Mouse (Mus musculus): ENCODE measurements around the gene Lgr4. TPM values are rescaled to one million over a fixed set of nuclear protein-coding genes. Genes with fewer than 3 reads are reported as not detected.
A peak's percentile ranks its signal among the peaks of the same experiment; 100 is the strongest.

Gene Lgr4
- total and polyA plus RNA-seq, 3 experiments, result 4.3 to 4.5 TPM; not detected in 1

DNA sequence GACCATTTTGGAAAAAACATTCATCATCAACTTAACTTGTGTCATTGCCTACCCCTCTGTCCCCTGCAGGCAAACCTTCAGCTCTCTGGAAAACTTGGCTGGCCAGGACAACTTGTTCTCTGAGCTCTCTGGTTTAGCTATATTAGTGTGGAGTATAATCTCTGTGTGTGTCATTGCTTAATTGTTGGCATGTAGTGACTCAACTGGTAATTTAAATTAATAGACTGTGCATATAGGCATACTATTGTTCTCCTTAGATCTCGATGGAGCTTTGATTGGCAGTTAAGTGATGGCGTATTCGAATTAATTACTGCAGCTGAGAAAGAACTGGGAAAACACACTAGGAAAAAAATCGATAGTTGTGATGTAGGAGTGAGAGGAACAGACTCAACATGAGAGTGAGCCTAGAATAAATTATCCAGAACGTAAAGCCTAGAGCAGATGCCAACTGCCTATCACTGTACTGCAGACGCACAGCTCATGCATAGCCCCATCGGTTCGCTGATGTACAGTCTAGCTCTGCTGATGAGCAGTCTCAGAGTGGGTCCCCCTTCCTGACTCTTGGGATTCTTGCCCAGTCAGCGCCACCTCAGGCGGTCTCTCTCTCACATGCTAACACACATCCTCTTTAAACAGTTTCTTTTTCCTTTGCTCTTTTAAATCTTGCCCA is 35.7 kb downstream of the Lgr4 start:
- H3K4me1 ChIP-seq (ENCODE audit: control insufficient read depth in 1 of 2, insufficient read depth in 2 of 2, low read length in 2 of 2), result peaks cover 0 to 4% of the 10 kb centered on the region in 2 experiments; a peak in 1 of 4 replicates
- H3K9me3 ChIP-seq (replicated peaks; ENCODE audit: insufficient read depth, low read length), result no peaks in the 10 kb centered on the region
- H3K36me3 ChIP-seq (ENCODE audit: control insufficient read depth in 1 of 2, insufficient read depth in 2 of 2, low read length in 2 of 2), result 0 out of 4 replicates have a peak, but pooled peaks cover 0 to 3% of the 10 kb centered on the region in 2 experiments
- H3K27ac ChIP-seq (ENCODE audit: control insufficient read depth, low read depth, low read length), result no peak overlapping the region
- no peak for DNase-seq (ENCODE audit: low read depth, low spot score)
- TF ChIP-seq POLR2A (IDR thresholded peaks at IDR 0.05; ENCODE audit: control insufficient read depth in 1 of 2, insufficient read depth in 1 of 2, low read depth in 1 of 2, low read length in 2 of 2, poor library complexity in 1 of 2), result no peak
- no peak for TF ChIP-seq RAD21 (IDR thresholded peaks at IDR 0.05; ENCODE audit: low read depth, low read length)
- TF ChIP-seq USF1 (IDR thresholded peaks at IDR 0.05; ENCODE audit: low read depth, low read length), result no peak
- TF ChIP-seq ETS1 (IDR thresholded peaks at IDR 0.05; ENCODE audit: low read depth, low read length), result no peak
- H3K4me3 ChIP-seq (ENCODE audit: control insufficient read depth in 1 of 2, insufficient read depth in 1 of 2, low read depth in 2 of 2, low read length in 2 of 2), result no peak overlapping the region
- no peak overlapping the region for H3K9ac ChIP-seq (ENCODE audit: control insufficient read depth, low read depth, low read length, poor library complexity, severe bottlenecking)
- no peaks in the 10 kb centered on the region for H3K79me2 ChIP-seq (ENCODE audit: control insufficient read depth, insufficient read depth, low read length, poor library complexity)
- H3K27me3 ChIP-seq (ENCODE audit: control insufficient read depth in 1 of 2, insufficient read depth in 2 of 2, low read length in 2 of 2), result no peaks in the 10 kb centered on the region

DNA sequence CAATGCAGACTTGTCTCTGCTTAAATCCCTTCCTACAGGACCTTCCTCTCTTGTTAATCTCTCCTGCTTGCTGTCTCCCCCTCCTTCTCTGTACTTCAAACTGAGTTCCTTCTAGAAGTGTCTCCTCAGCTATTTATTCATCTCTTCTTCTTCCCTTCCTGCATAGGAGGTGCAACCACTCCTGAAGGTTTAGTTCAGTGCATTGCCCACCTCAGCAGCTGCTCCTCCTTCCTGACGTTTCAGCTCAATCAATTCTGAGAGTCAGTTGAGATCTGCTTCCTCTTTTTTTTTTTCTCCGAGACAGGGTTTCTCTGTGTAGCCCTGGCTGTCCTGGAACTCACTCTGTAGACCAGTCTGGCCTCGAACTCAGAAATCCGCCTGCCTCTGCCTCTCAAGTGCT is 36.4 kb downstream of the Lgr4 start:
- Histone ChIP-seq H3K27ac (ENCODE audit: control insufficient read depth, low read depth, low read length) (no peak overlapping the region), H3K9ac (ENCODE audit: control insufficient read depth, low read depth, low read length, poor library complexity, severe bottlenecking) (no peak overlapping the region), H3K4me1 (ENCODE audit: control insufficient read depth in 1 of 2, insufficient read depth in 2 of 2, low read length in 2 of 2) (peaks cover 0 to 4% of the 10 kb centered on the region in 2 experiments; a peak in 1 of 4 replicates), H3K27me3 (ENCODE audit: control insufficient read depth in 1 of 2, insufficient read depth in 2 of 2, low read length in 2 of 2) (no peaks in the 10 kb centered on the region), H3K9me3 (replicated peaks; ENCODE audit: insufficient read depth, low read length) (no peaks in the 10 kb centered on the region), H3K79me2 (ENCODE audit: control insufficient read depth, insufficient read depth, low read length, poor library complexity) (no peaks in the 10 kb centered on the region), H3K36me3 (ENCODE audit: control insufficient read depth in 1 of 2, insufficient read depth in 2 of 2, low read length in 2 of 2) (peaks cover 0 to 3% of the 10 kb centered on the region in 2 experiments; a peak in 1 of 4 replicates), H3K4me3 (ENCODE audit: control insufficient read depth in 1 of 2, insufficient read depth in 1 of 2, low read depth in 2 of 2, low read length in 2 of 2) (no peak overlapping the region)
- DNase-seq (ENCODE audit: low read depth, low spot score), result peak; percentile 60
- TF ChIP-seq USF1 (IDR thresholded peaks at IDR 0.05; ENCODE audit: low read depth, low read length) (no peak), ZNF384 (IDR thresholded peaks at IDR 0.05; ENCODE audit: low read depth, low read length) (peak; percentile 72)

DNA sequence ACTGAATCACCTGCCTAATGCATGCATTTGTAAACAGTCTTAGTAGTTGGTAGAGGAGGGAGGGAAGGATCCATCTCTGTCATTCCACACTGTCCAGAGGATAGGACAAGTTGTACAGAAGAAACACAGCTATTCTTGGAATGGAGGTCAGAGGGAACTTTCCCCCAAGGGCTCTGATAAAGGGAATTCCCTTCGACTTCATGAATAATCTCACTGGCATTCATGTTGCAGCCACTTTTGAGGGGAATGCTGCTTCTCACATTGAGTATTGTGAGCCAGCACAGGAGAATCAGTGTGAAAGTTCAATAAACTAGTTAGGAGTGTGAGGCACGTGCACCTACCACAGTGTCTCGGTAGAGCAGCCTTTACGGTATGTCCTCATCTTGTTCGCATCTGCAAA is 37.6 kb downstream of the Lgr4 start:
- no peak overlapping the region for H3K4me3 ChIP-seq (ENCODE audit: control insufficient read depth in 1 of 2, insufficient read depth in 1 of 2, low read depth in 2 of 2, low read length in 2 of 2)
- peaks cover 0 to 9% of the 10 kb centered on the region in 2 experiments; a peak in 2 of 4 replicates for H3K36me3 ChIP-seq (ENCODE audit: control insufficient read depth in 1 of 2, insufficient read depth in 2 of 2, low read length in 2 of 2)
- H3K9me3 ChIP-seq (replicated peaks; ENCODE audit: insufficient read depth, low read length), result no peaks in the 10 kb centered on the region
- H3K27ac ChIP-seq (ENCODE audit: control insufficient read depth, low read depth, low read length), result no peak overlapping the region
- peaks cover 2 to 6% of the 10 kb centered on the region in 2 experiments; a peak in 2 of 4 replicates for H3K4me1 ChIP-seq (ENCODE audit: control insufficient read depth in 1 of 2, insufficient read depth in 2 of 2, low read length in 2 of 2)
- TF ChIP-seq NELFE (IDR thresholded peaks at IDR 0.05; ENCODE audit: low read depth, low read length) (no peak), UBTF (IDR thresholded peaks at IDR 0.05; ENCODE audit: borderline replicate concordance, insufficient read depth, low read depth, low read length) (no peak), ZNF384 (IDR thresholded peaks at IDR 0.05; ENCODE audit: low read depth, low read length) (no peak), MYC (IDR thresholded peaks at IDR 0.05; ENCODE audit: low read depth, low read length) (no peak), POLR2AphosphoS5 (IDR thresholded peaks at IDR 0.05; ENCODE audit: borderline replicate concordance, low read depth, low read length) (no peak), TCF12 (IDR thresholded peaks at IDR 0.05; ENCODE audit: low read depth, low read length) (no peak), ZMIZ1 (IDR thresholded peaks at IDR 0.05; ENCODE audit: low read depth, low read length) (no peak), TBP (IDR thresholded peaks at IDR 0.05; ENCODE audit: low read depth, low read length) (no peak), MXI1 (IDR thresholded peaks at IDR 0.05; ENCODE audit: low read depth, low read length) (no peak), GABPA (IDR thresholded peaks at IDR 0.05; ENCODE audit: low read depth, low read length) (no peak), HCFC1 (IDR thresholded peaks at IDR 0.05; ENCODE audit: low read depth, low read length) (no peak), MYB (IDR thresholded peaks at IDR 0.05; ENCODE audit: low read depth, low read length) (no peak), TAL1 (IDR thresholded peaks at IDR 0.05; ENCODE audit: low read length) (no peak), SMC3 (IDR thresholded peaks at IDR 0.05; ENCODE audit: low read depth, low read length) (no peak)
- no peak for DNase-seq (ENCODE audit: low read depth, low spot score)
- H3K9ac ChIP-seq (ENCODE audit: control insufficient read depth, low read depth, low read length, poor library complexity, severe bottlenecking), result no peak overlapping the region
- no peaks in the 10 kb centered on the region for H3K27me3 ChIP-seq (ENCODE audit: control insufficient read depth in 1 of 2, insufficient read depth in 2 of 2, low read length in 2 of 2)
- no peaks in the 10 kb centered on the region for H3K79me2 ChIP-seq (ENCODE audit: control insufficient read depth, insufficient read depth, low read length, poor library complexity)

Measured in MEL (cell line).